Mouse (Mus musculus) testis, adult 2 months (tissue): ENCODE data around the gene Gm3625.

ENCODE experiments used
- CTCF ChIP-seq: fragments of 200-500 bp; IDR thresholded peaks from 2 replicates; pipeline ENCODE4 v1.5.1; 2012; ENCODE audit warnings: low read depth, mild to moderate bottlenecking, inconsistent platforms, low read length, moderate library complexity; ENCODE audit not compliant: control insufficient read depth, insufficient read depth, insufficient replicate concordance
- POLR2A ChIP-seq: fragments of 200-500 bp; IDR thresholded peaks from 2 replicates; pipeline ENCODE4 v1.6.1; 2012; ENCODE audit warnings: low read depth, mild to moderate bottlenecking, inconsistent platforms, low read length, moderate library complexity; ENCODE audit not compliant: control insufficient read depth

- TF ChIP-seq CTCF (no peak), POLR2A (no peak)
Measured at GRCm38 (mm10) chr12:4632957-4633356, 40.2 kb upstream of the Gm3625 start.
